Mouse (Mus musculus): ENCODE measurements at regions not wholly inside any gene's neighbourhood (a gene's known extent, or its start where the extent isn't known, plus 50 kb on each side); places are given as distances from the start of the nearest gene placed in this dataset.
A peak's percentile ranks its signal among the peaks of the same experiment; 100 is the strongest.

DNA sequence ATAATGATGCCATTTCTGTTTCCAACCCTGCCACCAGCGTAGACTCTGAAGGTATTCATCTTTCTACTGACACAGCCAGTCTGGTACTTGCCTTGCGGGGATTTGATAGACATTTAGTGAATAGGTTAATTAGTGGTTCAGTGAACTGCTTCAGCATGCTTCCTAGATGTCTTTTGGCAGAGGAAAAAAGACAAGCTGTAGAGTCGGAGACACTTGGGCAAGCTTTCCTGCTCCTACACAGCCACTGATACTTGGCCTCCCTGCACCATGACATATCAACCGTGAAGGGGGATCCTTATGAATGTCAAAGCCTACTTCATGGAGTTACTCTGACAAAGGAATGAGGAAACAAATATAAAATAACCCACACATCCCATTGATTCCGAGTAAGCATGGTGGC, 308.7 kb downstream of the Kctd12 start:
- 91% methylated on average over 5 of the region's 5 CpGs for WGBS
- ATAC-seq = no peak
- no peak overlapping the region for H3K9ac ChIP-seq

DNA sequence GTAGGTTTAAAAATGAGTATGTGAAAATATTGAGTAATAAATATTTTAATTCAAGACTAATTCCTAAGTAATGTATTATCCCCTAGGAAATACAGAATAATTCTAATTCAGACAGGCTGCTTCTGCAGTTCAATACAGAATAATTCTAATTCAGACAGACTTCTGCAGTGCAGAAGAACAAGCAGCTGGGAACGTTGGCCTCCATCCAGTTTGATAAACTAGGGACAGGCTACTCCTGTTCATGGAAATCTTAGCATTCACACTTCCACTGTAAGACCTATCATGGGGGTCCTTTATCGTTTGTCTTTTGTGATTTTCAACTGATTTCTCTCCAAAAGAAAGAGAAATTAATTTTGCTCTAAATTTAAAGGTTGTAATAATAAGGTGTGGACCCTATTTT, 319.2 kb downstream of the Kctd12 start:
- 65% methylated on average over 2 of the region's 2 CpGs for WGBS
- no peak overlapping the region for H3K27ac ChIP-seq
- H3K36me3 ChIP-seq = no peaks in the 10 kb centered on the region
- no peak for ATAC-seq
- H3K9ac ChIP-seq = no peak overlapping the region
- H3K4me2 ChIP-seq (replicated peaks) = no peak overlapping the region
- no peaks in the 10 kb centered on the region for H3K9me3 ChIP-seq
- H3K4me1 ChIP-seq (replicated peaks) = no peaks in the 10 kb centered on the region
- no peaks in the 10 kb centered on the region for H3K27me3 ChIP-seq (replicated peaks)
- no peak overlapping the region for H3K4me3 ChIP-seq (replicated peaks)

More for the DNA sequence above, 308.7 kb downstream of the Kctd12 start:
- Histone ChIP-seq H3K4me1 (replicated peaks) (no peaks in the 10 kb centered on the region), H3K27ac (no peak overlapping the region), H3K36me3 (no peaks in the 10 kb centered on the region), H3K9me3 (no peaks in the 10 kb centered on the region), H3K27me3 (replicated peaks) (no peaks in the 10 kb centered on the region), H3K4me2 (replicated peaks) (no peak overlapping the region), H3K4me3 (replicated peaks) (no peak overlapping the region)

DNA sequence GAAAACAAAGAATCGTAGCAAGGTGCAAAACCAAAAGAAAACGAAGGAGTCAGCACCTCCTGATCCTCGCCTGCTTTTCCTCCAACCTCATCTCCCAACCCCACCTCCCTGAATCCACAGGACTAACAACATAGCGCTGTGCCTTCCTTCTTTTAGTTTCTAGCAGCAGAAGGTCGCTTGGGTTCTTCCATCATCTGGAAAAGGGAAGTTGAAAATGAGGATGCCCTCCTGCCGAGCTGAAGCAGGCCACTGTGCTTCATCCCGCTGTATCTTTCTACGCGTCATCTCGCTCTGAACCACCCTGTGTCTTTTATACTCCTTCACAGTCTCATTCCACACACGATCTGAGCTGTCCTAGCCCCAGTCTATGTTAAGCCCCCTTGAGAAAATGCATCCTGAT, 322.1 kb downstream of the Kctd12 start:
- no peak overlapping the region for H3K4me2 ChIP-seq (replicated peaks)
- H3K4me1 ChIP-seq (replicated peaks) = no peaks in the 10 kb centered on the region
- H3K4me3 ChIP-seq (replicated peaks) = no peak overlapping the region
- H3K9me3 ChIP-seq = no peaks in the 10 kb centered on the region
- H3K9ac ChIP-seq = no peak overlapping the region
- no peak for ATAC-seq
- H3K27me3 ChIP-seq (replicated peaks) = no peaks in the 10 kb centered on the region
- no peaks in the 10 kb centered on the region for H3K36me3 ChIP-seq
- 82% methylated on average over 11 of the region's 11 CpGs for WGBS
- no peak overlapping the region for H3K27ac ChIP-seq

DNA sequence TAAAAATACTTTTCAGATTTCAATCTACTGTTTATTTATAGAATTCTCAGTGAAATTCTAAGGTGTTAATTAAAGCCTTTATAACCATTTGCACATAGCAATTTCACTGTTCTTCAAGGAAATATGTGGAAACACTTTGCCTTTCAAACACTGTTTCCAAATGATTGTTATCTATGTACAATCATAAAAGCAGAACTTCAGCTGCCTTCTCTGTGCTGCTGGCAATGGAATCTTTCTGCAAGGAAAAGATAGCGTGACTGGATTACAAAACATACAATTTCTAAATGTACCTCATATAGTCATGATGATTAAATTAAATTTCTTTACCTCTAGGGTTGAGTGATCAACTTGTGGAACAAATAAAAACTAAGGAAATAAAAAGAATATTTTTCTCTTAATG, 326.2 kb downstream of the Kctd12 start:
- Histone ChIP-seq H3K4me2 (replicated peaks) (no peak overlapping the region), H3K4me3 (replicated peaks) (no peak overlapping the region), H3K9me3 (no peaks in the 10 kb centered on the region), H3K27ac (no peak overlapping the region), H3K36me3 (no peaks in the 10 kb centered on the region), H3K4me1 (replicated peaks) (no peaks in the 10 kb centered on the region), H3K27me3 (replicated peaks) (no peaks in the 10 kb centered on the region), H3K9ac (no peak overlapping the region)
- WGBS = 73% methylated on average over 1 of the region's 1 CpGs
- ATAC-seq = no peak

DNA sequence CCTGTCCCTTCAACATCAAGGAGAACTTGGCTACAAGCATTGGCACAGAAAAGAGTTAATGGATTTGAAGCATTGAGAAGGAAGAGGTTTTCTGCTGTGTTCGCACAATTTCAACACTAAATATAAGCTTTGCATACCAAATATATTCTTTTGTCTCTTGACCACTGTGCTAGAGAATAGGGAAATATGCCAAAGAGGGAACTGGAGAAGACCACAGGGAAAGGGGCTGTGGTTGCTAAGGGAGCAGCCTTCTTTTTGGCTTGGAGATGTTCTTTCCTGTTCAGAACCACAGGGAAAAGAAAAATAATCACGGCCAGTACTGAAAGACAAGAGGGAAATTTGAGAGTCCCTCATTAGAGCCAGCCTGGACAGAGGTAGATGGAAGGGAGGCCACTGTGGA, 352.8 kb downstream of the Kctd12 start:
- H3K9ac ChIP-seq = no peak overlapping the region
- H3K9me3 ChIP-seq = no peaks in the 10 kb centered on the region
- no peaks in the 10 kb centered on the region for H3K27me3 ChIP-seq (replicated peaks)
- H3K4me1 ChIP-seq (replicated peaks) = no peaks in the 10 kb centered on the region
- no peaks in the 10 kb centered on the region for H3K36me3 ChIP-seq
- no peak overlapping the region for H3K4me3 ChIP-seq (replicated peaks)
- no peak overlapping the region for H3K4me2 ChIP-seq (replicated peaks)
- no peak for ATAC-seq
- no peak overlapping the region for H3K27ac ChIP-seq
- whole genome bisulfite sequencing = 83% methylated on average over 2 of the region's 2 CpGs

DNA sequence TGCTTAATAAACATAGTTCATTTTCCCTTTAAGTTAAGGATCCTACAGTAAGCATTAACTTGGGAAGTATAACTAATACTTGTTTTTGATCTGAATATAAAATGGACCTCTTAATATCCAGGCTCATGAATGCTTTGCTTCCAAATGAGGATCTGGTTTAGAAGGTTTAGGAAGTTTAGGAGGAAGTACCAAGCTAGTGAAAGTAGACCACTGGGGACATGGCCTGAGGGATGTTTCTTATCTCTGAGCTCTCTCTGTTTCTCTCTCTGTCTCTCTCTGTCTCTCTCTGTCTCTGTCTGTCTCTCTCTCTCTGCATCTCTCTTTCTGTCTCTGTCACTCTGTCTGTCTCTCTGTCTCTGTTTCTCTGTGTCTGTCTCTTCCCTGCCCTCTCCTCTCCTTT, 360.9 kb downstream of the Kctd12 start:
- H3K9ac ChIP-seq = no peak overlapping the region
- no peaks in the 10 kb centered on the region for H3K36me3 ChIP-seq
- no peaks in the 10 kb centered on the region for H3K27me3 ChIP-seq (replicated peaks)
- no peak overlapping the region for H3K4me2 ChIP-seq (replicated peaks)
- H3K9me3 ChIP-seq = no peaks in the 10 kb centered on the region
- ATAC-seq = no peak
- no peaks in the 10 kb centered on the region for H3K4me1 ChIP-seq (replicated peaks)
- no peak overlapping the region for H3K4me3 ChIP-seq (replicated peaks)
- H3K27ac ChIP-seq = no peak overlapping the region

DNA sequence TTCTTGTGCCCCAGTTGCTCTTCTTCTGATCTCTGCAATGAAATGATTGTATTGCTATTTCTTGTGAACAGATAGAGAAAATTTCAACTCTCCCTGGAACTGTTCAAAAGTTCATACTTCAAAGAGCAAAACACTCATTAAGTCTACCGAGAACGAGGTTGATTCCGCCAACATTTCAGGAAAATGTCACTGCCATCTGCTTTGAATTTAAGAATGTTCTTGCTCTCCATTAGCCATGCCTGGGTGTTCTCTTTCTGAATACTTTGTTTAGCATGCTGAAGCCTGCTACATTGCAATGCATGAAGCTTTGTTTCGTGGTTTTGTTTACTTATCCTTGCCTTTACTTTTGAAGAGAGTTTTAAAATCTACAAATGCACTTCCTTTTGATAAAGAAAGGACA, 363.4 kb downstream of the Kctd12 start:
- no peaks in the 10 kb centered on the region for H3K27me3 ChIP-seq (replicated peaks)
- 76% methylated on average over 4 of the region's 4 CpGs for WGBS
- H3K9me3 ChIP-seq = no peaks in the 10 kb centered on the region
- no peak overlapping the region for H3K4me2 ChIP-seq (replicated peaks)
- no peak overlapping the region for H3K27ac ChIP-seq
- ATAC-seq = no peak
- H3K4me3 ChIP-seq (replicated peaks) = no peak overlapping the region
- no peaks in the 10 kb centered on the region for H3K36me3 ChIP-seq
- H3K4me1 ChIP-seq (replicated peaks) = no peaks in the 10 kb centered on the region
- H3K9ac ChIP-seq = no peak overlapping the region

DNA sequence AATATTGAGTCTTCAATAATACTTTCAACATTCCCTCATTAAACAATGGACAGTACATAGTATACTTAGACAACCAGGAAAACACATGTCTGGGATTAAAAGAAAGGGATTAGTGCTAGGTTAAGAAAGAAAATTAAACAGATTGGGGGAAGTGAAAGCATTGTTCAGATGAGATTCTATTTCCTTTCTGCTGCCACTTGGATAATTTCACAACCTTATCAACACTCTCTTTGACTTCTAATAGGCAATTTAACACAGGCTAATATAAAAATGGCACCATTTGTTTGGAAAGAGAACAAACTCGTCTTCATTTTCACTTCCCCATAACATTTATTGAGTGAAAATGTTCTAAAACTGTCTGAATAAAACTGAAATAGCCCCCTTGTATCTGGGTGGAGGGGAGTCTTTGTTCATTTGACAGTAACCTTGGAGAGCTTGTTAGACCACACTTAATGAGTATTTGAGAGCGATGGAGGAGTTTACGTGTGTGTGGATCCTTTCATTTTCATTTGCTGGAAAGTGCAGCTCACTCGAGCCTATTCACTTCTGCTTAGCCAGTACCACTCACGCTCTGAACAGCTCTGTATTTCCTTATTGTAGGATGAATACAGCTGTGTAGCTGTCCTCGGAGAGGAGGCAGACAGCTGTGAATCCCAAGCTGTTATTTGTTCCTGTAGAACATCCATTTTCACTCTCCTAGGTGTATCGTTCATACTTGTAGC, 366.7 kb downstream of the Kctd12 start:
- H3K27ac ChIP-seq = no peak overlapping the region

DNA sequence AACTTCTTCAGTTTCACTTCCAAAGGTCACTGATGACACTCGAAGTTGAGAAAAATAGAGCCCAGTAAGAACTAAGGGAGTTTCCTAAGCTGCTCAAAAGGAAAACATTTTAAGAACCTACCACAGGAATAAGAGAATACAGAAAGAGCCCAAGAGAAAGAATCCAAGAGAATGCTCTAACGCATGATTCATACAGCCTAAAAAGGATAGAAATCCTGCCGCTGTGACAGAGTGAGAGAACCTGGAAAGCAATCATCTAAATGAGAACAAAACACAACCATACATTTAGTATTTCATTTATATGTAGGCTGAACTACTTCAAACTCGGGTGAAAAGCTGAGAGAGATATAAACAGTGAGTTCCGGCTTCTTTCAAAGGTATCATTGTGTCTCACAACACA, 376.4 kb downstream of the Kctd12 start:
- no peak overlapping the region for H3K27ac ChIP-seq

More for the DNA sequence above, 366.7 kb downstream of the Kctd12 start:
- Histone ChIP-seq H3K27me3 (replicated peaks) (no peaks in the 10 kb centered on the region), H3K9ac (no peak overlapping the region), H3K9me3 (no peaks in the 10 kb centered on the region), H3K4me3 (replicated peaks) (no peak overlapping the region), H3K4me2 (replicated peaks) (no peak overlapping the region), H3K36me3 (no peaks in the 10 kb centered on the region), H3K4me1 (replicated peaks) (no peaks in the 10 kb centered on the region)
- no peak for ATAC-seq
- 69% methylated on average over 7 of the region's 7 CpGs for WGBS

DNA sequence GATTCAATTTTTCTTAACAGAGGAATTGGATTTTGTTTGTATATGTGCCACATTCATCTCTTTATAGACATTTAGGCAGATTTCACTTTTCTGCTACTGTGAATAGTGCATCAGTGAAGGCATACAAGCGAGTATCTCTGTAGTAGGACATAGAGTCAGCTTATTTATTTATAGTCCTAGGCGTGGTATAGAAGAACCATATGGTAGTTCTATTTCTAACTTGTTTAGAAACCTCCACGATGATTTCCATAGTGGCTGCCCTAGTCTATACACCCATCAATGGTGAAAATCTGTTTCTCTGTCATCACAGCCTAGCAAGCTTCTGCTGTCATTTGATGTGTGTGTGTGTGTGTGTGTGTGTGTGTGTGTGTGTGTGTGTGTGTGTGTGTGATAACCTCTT, 387.6 kb downstream of the Kctd12 start:
- H3K36me3 ChIP-seq = no peaks in the 10 kb centered on the region
- H3K9ac ChIP-seq = no peak overlapping the region
- 75% methylated on average over 3 of the region's 3 CpGs for WGBS
- no peak overlapping the region for H3K4me2 ChIP-seq (replicated peaks)
- H3K27ac ChIP-seq = no peak overlapping the region
- H3K27me3 ChIP-seq (replicated peaks) = no peaks in the 10 kb centered on the region
- H3K9me3 ChIP-seq = no peaks in the 10 kb centered on the region
- no peak overlapping the region for H3K4me3 ChIP-seq (replicated peaks)
- ATAC-seq = no peak
- H3K4me1 ChIP-seq (replicated peaks) = no peaks in the 10 kb centered on the region

More for the DNA sequence above, 376.4 kb downstream of the Kctd12 start:
- Histone ChIP-seq H3K9me3 (no peaks in the 10 kb centered on the region), H3K4me3 (replicated peaks) (no peak overlapping the region), H3K4me2 (replicated peaks) (no peak overlapping the region), H3K9ac (no peak overlapping the region), H3K27me3 (replicated peaks) (no peaks in the 10 kb centered on the region), H3K36me3 (no peaks in the 10 kb centered on the region), H3K4me1 (replicated peaks) (no peaks in the 10 kb centered on the region)
- ATAC-seq = no peak
- WGBS = 71% methylated on average over 5 of the region's 5 CpGs

DNA sequence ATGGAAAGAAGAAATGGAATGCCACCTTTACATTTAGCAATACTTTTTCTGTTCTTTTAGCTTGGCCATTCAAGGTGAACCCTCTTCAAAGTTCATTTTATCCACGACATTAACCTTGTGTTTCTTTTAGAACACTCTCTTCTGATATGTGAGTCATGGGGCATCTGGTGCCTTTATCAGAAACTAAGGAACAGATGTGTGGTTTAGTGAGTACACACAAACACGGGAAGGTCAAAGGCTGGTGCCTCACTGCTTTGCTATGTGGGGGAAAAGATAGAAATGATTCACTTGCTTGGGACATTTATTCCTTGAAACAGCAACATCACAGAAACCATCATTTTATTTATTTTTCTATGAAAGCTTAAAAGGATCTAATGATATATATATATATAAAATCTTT, 428.7 kb downstream of the Kctd12 start:
- Histone ChIP-seq H3K27ac (no peak overlapping the region), H3K36me3 (no peaks in the 10 kb centered on the region), H3K9me3 (no peaks in the 10 kb centered on the region), H3K9ac (no peak overlapping the region), H3K27me3 (replicated peaks) (no peaks in the 10 kb centered on the region), H3K4me2 (replicated peaks) (no peak overlapping the region), H3K4me1 (replicated peaks) (no peaks in the 10 kb centered on the region), H3K4me3 (replicated peaks) (no peak overlapping the region)
- ATAC-seq = peak; percentile 85
- 36% methylated on average over 2 of the region's 2 CpGs for WGBS

DNA sequence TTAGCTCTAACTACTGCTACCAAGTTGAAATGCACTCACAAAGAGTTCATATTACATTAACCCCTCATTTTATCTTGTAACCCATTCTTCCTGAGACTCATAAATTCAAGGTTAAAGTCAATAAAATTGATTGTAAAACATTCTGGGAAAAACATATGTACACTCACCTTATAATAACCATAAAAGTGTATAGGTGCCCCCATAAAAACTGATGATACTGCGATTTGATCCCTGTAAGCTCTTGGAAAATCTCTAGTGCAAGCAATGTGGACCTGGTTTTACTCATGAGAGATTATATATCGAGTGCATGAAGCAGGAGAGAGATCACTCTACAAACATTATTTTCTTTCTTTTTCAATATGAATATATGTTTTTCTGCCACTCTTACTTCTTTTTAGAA, 429.8 kb downstream of the Kctd12 start:
- no peak overlapping the region for H3K9ac ChIP-seq
- no peaks in the 10 kb centered on the region for H3K36me3 ChIP-seq
- no peak overlapping the region for H3K4me2 ChIP-seq (replicated peaks)
- ATAC-seq = peak; percentile 94
- WGBS = 49% methylated on average over 2 of the region's 2 CpGs
- no peaks in the 10 kb centered on the region for H3K9me3 ChIP-seq
- no peak overlapping the region for H3K4me3 ChIP-seq (replicated peaks)
- H3K27ac ChIP-seq = no peak overlapping the region
- H3K27me3 ChIP-seq (replicated peaks) = no peaks in the 10 kb centered on the region
- H3K4me1 ChIP-seq (replicated peaks) = no peaks in the 10 kb centered on the region

DNA sequence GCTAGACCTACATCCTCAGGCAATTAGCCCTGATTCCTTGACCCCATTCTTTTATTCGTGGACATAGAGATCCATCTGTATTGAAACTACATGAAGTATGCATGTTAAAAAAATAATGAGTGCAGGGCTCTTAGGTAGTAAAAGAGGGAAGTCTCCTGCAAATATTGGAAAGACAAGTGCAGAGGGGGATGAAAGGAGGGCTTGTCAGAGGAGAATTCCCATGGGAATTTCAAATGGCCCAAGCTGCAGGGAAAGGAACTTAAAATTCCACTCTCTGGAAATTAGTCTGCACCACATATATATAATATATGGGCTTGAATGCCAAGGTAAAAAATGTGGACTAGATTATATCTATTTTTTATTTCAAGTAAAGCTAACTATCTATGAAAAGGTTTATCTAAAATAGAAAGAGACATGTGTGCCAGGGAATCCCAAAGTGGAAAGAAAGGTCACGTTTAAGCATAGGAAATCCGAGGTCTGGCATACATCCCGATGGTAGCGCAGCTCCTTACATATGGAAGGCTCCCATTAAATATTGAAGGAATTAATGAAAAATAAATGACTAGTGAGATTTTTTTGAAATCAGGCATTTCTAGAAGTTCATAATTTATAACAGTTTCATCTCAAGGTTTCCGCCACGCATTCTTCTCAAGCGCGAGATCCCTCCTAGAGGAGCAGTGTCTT, 457.4 kb downstream of the Kctd12 start:
- H3K4me3 ChIP-seq (replicated peaks) = no peak overlapping the region
- H3K27me3 ChIP-seq (replicated peaks) = no peaks in the 10 kb centered on the region
- H3K36me3 ChIP-seq = no peaks in the 10 kb centered on the region
- H3K4me1 ChIP-seq (replicated peaks) = no peaks in the 10 kb centered on the region
- whole genome bisulfite sequencing = 84% methylated on average over 9 of the region's 9 CpGs
- no peak overlapping the region for H3K4me2 ChIP-seq (replicated peaks)
- ATAC-seq = no peak
- H3K9me3 ChIP-seq = no peaks in the 10 kb centered on the region
- H3K9ac ChIP-seq = no peak overlapping the region
- no peak overlapping the region for H3K27ac ChIP-seq

Measured in intestine, embryonic 15.5 days (tissue).